Mouse (Mus musculus) brain, embryonic 14.5 days (tissue): ENCODE data around the gene Exph5.

ENCODE experiments used
- CTCF ChIP-seq: fragments of 200-500 bp; IDR thresholded peaks from 2 replicates; pipeline ENCODE4 v1.5.1; 2012; ENCODE audit warnings: inconsistent platforms, mild to moderate bottlenecking, moderate library complexity, borderline replicate concordance; ENCODE audit not compliant: insufficient read depth, insufficient read length; ENCODE audit errors: extremely low read depth
- POLR2A ChIP-seq: fragments of 200-500 bp; IDR thresholded peaks from 2 replicates; pipeline ENCODE4 v1.6.1; 2012; ENCODE audit warnings: mild to moderate bottlenecking, inconsistent platforms, borderline replicate concordance; ENCODE audit not compliant: poor library complexity, insufficient read depth, insufficient read length, severe bottlenecking; ENCODE audit errors: extremely low read depth

GRCm38 (mm10) chr9:53257772-53258171 is 43.7 kb upstream of the Exph5 start:
- TF ChIP-seq CTCF (no peak), POLR2A (no peak)
